Mouse (Mus musculus): ENCODE data around the gene Qrich2. TPM values are rescaled to one million over a fixed set of nuclear protein-coding genes. Genes with fewer than 3 reads are reported as not detected.
"Not testable (repeated sequence)": the region's sequence is repeated elsewhere in the genome, so short reads cannot be mapped to it uniquely, and the experiment has no call there.

Gene Qrich2
- total and polyA plus RNA-seq, 2 experiments from 2014 or later = not detected

DNA sequence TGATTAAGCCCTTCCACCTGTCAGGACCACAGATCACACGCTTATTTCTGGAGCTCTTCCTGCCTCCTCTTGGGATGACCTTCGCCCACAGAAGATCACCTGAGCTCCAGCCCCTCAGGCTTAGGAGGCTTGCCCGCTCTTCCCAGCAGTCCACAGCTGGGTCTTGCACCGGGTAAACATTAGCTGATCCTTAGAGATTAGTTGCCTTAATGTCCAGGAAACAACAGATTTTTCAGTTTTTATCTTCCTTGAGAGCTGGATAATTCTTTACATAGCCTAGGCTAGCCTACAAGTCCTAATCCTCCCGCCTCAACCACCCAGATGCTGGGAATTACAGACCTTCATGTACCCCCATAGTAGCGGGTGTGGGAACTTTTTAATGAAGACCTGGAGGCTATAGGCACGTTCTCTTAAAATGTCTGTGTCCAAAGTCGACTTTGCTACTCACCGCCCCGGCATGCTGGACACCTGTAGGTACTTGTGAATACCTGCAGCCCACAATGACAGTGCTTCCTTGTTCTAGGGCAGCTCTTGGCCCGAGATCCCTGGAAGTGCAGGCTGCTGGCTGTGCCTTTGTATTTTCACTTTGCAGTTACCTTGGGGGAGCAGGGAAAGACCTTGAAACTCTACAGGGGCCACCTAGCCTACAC, 34.5 kb downstream of the Qrich2 start:
- Histone ChIP-seq H3K4me2 (ENCODE audit: low read depth) (no peak overlapping the region), H3K4me3 (ENCODE audit: low read depth, low read length) (no peak overlapping the region), H3K27ac (ENCODE audit: low read depth, low read length) (no peak overlapping the region), H3K4me1 (ENCODE audit: insufficient read depth) (no peaks in the 10 kb centered on the region), H3K9me3 (ENCODE audit: low read length) (no peaks in the 10 kb centered on the region), H3K27me3 (ENCODE audit: insufficient read depth, low read length) (no peaks in the 10 kb centered on the region; the same call in 1 of the 2 replicates), H3K36me3 (ENCODE audit: insufficient read depth) (0 out of 2 replicates have a peak, but pooled peaks cover under 1% of the 10 kb centered on the region), H3K9ac (no peak overlapping the region)
- DNase-seq = no peak
- 46% methylated on average over 11 of the region's 11 CpGs for WGBS
- no peak for ATAC-seq
- no peak for TF ChIP-seq CTCF (IDR thresholded peaks at IDR 0.05; ENCODE audit: low read depth)

DNA sequence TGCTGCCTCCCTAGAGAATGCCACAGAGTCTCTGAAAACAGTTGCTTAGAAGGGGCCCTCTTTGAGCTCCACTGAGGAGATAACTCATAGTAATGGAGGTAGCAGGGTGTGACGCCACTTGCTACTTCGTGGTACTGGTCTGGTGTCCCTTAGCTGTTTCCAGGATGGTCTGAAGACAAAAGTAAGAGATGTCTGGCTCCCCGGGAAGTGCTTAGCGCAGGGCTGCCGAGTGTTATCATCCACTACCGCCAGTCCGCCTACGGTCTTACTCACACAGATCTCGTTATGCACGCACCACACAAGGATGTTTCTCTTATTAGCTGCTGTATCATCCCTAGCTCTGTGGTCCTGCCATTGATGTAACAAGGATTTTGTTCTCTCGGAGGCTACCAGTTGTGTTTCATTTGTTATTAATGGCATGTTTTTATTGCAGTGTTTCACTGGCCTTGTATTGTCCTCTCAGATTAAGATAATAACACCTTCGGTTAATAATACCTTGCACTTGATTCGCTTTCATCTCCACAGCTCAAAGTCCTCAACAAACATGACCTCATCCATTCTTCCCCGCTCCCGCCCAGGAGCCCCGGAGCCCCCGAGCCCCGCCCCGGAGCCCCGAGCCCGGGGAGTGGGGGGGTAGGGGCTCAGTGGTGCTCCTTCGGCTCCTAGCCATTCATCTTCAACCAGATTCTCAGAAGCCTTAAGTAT, 35.2 kb downstream of the Qrich2 start:
- Histone ChIP-seq H3K27me3 (ENCODE audit: insufficient read depth, low read length) (no peaks in the 10 kb centered on the region; the same call in 1 of the 2 replicates), H3K4me1 (ENCODE audit: insufficient read depth) (no peaks in the 10 kb centered on the region), H3K36me3 (ENCODE audit: insufficient read depth) (no peaks in the 10 kb centered on the region), H3K9me3 (ENCODE audit: low read length) (no peaks in the 10 kb centered on the region), H3K4me3 (ENCODE audit: low read depth, low read length) (no peak overlapping the region), H3K4me2 (ENCODE audit: low read depth) (no peak overlapping the region), H3K9ac (no peak overlapping the region), H3K27ac (ENCODE audit: low read depth, low read length) (no peak overlapping the region)
- no peak for TF ChIP-seq CTCF (IDR thresholded peaks at IDR 0.05; ENCODE audit: low read depth)
- no peak for ATAC-seq
- DNase-seq = no peak
- 29% methylated on average over 22 of the region's 22 CpGs for WGBS

DNA sequence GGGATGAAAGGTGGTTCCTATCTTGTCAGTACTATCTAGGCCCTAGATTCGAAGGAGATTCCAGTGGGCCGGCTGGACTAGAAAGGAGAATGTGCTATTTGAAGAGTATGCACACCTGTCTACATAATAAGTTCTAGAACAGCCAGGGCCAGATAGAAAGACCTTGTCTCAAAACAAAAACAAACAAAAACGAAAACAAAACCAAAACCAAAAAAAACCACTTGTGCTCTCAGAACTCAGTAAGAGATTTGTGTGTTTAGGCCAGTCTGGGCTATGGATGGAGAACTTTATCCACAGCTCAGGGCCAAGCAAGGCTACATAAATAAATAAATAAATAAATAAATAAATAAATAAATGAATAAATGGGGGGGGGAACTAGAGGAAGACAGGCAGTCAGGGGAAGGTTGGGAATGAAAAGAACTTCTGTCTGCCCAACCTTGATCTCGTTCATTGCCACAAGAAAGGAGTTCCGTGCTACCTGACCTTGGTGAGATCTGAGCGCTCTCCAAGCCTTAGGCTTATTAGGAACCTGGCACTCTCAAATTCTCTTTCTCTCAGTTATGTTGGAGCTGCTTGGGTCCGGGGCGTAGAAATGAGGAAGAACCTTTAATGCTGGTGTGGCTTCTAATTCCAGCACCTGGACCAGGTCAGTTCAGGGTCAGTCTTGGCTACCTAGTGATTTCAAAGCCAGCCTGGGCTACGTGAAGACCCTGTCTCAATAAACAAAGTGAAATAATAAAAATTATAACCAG, 36.0 kb downstream of the Qrich2 start:
- Histone ChIP-seq H3K4me3 (ENCODE audit: low read depth, low read length) (no peak overlapping the region), H3K4me1 (ENCODE audit: insufficient read depth) (no peaks in the 10 kb centered on the region), H3K9ac (no peak overlapping the region), H3K9me3 (ENCODE audit: low read length) (no peaks in the 10 kb centered on the region), H3K4me2 (ENCODE audit: low read depth) (no peak overlapping the region), H3K27ac (ENCODE audit: low read depth, low read length) (no peak overlapping the region), H3K36me3 (ENCODE audit: insufficient read depth) (no peaks in the 10 kb centered on the region), H3K27me3 (ENCODE audit: insufficient read depth, low read length) (no peaks in the 10 kb centered on the region; the same call in 1 of the 2 replicates)
- DNase-seq (no peak), ATAC-seq (no peak)
- TF ChIP-seq CTCF (IDR thresholded peaks at IDR 0.05; ENCODE audit: low read depth) = no peak
- WGBS = 86% methylated on average over 9 of the region's 9 CpGs

DNA sequence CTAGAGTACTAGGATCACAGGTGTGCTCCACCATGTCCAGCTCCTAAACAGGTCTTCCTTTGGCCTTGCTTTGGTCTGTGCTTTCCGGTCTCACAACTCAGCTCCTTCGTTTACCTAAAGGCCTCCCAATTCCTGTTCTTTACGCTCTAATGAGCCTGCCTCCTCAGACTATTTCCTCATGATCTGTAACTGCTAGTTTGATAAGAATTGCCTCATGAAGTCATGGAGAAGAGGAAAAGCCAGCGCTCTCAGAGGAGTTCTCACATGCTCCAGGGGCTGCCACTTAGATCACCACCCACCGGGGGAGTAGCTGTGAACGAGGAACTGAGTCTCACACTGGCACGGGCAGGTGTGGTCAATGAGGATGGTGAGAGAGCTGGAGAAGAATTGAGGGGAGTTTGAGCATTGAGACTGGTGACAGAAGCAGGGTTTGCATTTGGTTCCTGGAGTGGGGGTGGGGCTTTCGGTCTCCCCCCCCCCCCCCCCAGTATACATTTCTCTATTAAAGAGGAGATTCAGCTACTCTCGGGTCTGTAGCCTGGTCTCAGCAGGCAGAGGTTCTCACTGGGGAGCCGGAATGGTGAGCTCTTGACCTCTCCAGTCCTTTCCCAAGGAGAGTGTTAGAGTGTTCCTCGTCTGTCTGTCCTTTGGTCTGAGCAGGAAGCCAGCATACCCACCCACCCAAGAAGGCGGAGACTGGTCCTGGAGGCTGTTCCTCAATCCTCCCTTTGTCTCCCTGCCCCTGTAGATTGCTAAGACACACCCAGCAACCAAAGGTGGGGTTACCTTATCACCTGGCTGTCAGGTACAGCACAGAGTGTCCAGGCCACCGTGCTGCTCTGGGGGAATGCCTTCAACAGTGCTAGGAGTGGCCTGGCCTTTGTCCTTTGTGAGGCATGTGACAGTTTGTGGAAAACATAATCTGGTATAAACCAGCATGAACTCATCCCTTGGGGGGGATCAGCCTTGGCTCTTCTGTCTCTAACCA, 36.9 kb downstream of the Qrich2 start:
- H3K27me3 ChIP-seq (ENCODE audit: insufficient read depth, low read length) = no peaks in the 10 kb centered on the region; the same call in 1 of the 2 replicates
- WGBS = 57% methylated on average over 12 of the region's 13 CpGs
- H3K4me2 ChIP-seq (ENCODE audit: low read depth) = no peak overlapping the region
- H3K36me3 ChIP-seq (ENCODE audit: insufficient read depth) = no peaks in the 10 kb centered on the region
- H3K9ac ChIP-seq = no peak overlapping the region
- DNase-seq (no peak), ATAC-seq (no peak)
- H3K4me1 ChIP-seq (ENCODE audit: insufficient read depth) = no peaks in the 10 kb centered on the region
- H3K4me3 ChIP-seq (ENCODE audit: low read depth, low read length) = no peak overlapping the region
- no peaks in the 10 kb centered on the region for H3K9me3 ChIP-seq (ENCODE audit: low read length)
- no peak for TF ChIP-seq CTCF (IDR thresholded peaks at IDR 0.05; ENCODE audit: low read depth)
- no peak overlapping the region for H3K27ac ChIP-seq (ENCODE audit: low read depth, low read length)

DNA sequence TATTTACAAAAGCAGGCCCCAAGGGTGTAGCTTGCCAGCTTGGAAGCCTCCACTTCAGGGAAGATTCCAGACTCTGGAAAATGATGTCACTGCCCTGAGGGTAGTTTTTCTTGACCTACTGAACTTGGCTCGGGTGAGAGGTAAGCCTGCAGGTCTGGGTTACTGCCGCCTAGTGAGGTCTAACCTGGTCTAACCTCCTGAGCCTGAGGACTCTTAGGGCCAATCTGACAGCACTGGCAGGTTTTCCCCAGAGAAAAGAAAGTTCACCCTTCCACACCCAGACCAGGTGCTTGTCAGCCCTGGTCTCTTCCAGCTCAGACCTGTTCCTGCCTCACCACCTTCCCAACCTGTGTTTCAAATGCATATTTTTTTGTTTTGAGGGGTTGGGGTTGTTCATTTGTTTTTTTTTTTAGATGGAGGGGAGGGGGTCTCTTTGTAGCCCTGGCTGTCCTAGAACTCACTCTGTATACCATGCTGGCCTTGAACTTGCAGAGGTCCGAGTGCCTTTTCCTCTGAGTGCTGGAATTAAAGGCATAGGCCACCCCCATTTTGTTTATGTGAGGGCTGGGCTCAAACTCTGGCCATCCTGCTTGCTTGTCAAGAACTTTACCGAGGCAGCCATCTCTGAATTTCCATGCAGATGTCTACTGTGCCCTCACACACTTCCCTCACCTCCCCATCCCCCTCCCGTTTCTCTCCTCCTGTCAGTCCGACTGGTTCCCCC, 39.0 kb downstream of the Qrich2 start:
- Histone ChIP-seq H3K4me1 (ENCODE audit: insufficient read depth) (no peaks in the 10 kb centered on the region), H3K9me3 (ENCODE audit: low read length) (no peaks in the 10 kb centered on the region), H3K9ac (no peak overlapping the region), H3K4me3 (ENCODE audit: low read depth, low read length) (no peak overlapping the region), H3K27ac (ENCODE audit: low read depth, low read length) (no peak overlapping the region), H3K36me3 (ENCODE audit: insufficient read depth) (no peaks in the 10 kb centered on the region), H3K27me3 (ENCODE audit: insufficient read depth, low read length) (no peaks in the 10 kb centered on the region; the same call in 1 of the 2 replicates), H3K4me2 (ENCODE audit: low read depth) (no peak overlapping the region)
- DNase-seq (no peak), ATAC-seq (no peak)
- TF ChIP-seq CTCF (IDR thresholded peaks at IDR 0.05; ENCODE audit: low read depth) = no peak
- 84% methylated on average over 6 of the region's 6 CpGs for WGBS

DNA sequence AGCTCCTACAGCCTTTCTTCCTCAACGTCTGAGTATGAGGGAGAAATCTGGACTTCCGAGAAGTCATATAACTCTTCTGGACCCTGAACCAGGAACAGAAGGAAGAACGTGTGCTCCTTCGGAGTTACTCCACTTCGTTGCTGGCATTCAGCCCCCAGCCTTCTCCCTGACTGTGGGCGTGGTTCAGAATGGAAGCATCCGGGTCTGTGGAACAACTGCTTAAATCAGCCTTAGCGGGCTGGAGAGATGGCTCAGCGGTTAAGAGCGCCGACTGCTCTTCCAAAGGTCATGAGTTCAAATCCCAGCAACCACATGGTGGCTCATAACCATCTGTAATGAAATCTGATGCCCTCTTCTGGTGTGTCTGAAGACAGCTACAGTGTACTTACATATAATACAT, 39.7 kb downstream of the Qrich2 start:
- not testable (repeated sequence) for H3K36me3 ChIP-seq (ENCODE audit: insufficient read depth); H3K4me3 ChIP-seq (ENCODE audit: low read depth, low read length); H3K4me2 ChIP-seq (ENCODE audit: low read depth); H3K27ac ChIP-seq (ENCODE audit: low read depth, low read length); ATAC-seq; H3K27me3 ChIP-seq (ENCODE audit: insufficient read depth, low read length); H3K4me1 ChIP-seq (ENCODE audit: insufficient read depth); DNase-seq; H3K9me3 ChIP-seq (ENCODE audit: low read length); H3K9ac ChIP-seq
- WGBS = 86% methylated on average over 11 of the region's 11 CpGs
